Mouse (Mus musculus) hematopoietic stem cell, adult 5-6 weeks (primary cell): ENCODE measurements around the gene Ifitm6. TPM values are rescaled to one million over a fixed set of nuclear protein-coding genes. Genes with fewer than 3 reads are reported as not detected.
"Not testable (repeated sequence)": the region's sequence is repeated elsewhere in the genome, so short reads cannot be mapped to it uniquely, and the experiment has no call there.

ENCODE experiments used
- ATAC-seq, 2 experiments: fragments of 125-278 bp in 1 of 2; replicated peaks in 1 of 2; 2 replicates each; pipeline ENCODE4 v1.8.0; 2016 to 2017; ENCODE audit warnings: inconsistent platforms in 2 of 2, mild to moderate bottlenecking in 2 of 2, moderate number of reproducible peaks in 2 of 2, low read depth in 1 of 2, moderate TSS enrichment in 1 of 2; ENCODE audit not compliant: low FRiP score in 2 of 2, poor library complexity in 2 of 2, severe bottlenecking in 2 of 2, insufficient read depth in 1 of 2, low TSS enrichment in 1 of 2
- total RNA-seq: library from RNA; stranded (forward); fragments of 172-1452, 232-1000 nt; gene quantifications from 2 replicates; pipeline ENCODE4 v1.2.3, GENCODE M21; 2017

The Ifitm6 gene
- total RNA-seq: 68.4 and 203 TPM in 2 replicates

DNA sequence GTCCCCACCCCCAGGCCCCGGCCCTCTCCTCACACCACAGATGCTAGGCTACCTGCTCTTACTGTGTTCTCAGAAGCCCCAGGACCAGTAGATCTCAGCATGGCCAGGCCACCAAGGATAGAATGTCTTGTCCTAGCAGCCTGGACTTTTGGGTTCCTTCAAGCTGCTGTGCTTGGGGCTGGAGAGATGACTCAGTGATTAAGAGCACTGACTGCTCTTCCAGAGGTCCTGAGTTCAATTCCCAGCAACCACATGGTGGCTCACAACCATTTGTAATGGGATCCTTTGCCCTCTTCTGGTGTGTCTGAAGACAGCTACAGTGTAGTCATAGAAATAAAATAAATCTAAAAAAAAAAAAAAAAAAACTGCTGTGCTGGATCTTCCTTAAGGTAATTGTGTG, at the start of gene Ifitm6:
TSS of gene Ifitm6 (minus strand) at position 101 of the 400 bp plus-strand sequence.
- not testable (repeated sequence) for ATAC-seq

DNA sequence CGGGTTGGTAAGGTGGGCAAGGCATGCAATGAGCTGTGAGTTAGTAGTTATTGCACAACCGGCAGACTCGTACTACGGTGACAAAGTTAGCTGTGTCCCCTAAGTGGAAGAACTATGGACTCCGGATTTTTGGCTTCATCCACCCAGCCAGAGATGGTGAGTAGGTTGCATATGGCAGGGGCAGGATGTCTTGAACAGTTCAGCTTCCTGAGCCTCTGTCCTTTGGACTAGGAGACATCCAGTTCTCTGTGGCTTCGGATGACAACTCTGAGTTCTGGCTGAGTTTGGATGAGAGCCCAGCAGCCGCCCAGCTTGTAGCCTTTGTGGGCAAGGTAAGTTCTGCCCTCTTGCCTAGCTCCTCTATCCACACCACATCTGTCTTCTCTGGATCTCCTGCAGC, 46.9 kb upstream of the Ifitm6 start:
- no peak for ATAC-seq

DNA sequence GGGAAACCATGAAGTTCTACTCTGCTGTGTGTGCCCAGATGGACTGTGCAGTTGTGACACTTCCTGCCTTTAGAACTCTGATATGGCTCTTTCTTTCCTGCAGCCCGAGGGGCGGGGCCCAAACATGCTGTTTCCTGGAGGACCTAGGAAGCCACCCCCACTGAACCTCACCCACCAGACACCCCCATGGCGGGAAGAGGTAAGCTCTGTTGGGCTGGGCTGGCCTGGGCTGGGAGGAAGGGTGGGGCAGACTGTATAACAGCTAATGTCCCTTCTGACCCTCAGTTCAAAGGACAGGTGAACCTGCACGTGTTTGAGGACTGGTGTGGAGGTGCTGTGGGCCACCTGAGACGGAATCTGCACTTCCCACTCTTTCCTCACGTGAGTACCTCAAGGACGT, 46.5 kb upstream of the Ifitm6 start:
- ATAC-seq: peak; percentile 48 to 50; a peak in 3 of 4 replicates

DNA sequence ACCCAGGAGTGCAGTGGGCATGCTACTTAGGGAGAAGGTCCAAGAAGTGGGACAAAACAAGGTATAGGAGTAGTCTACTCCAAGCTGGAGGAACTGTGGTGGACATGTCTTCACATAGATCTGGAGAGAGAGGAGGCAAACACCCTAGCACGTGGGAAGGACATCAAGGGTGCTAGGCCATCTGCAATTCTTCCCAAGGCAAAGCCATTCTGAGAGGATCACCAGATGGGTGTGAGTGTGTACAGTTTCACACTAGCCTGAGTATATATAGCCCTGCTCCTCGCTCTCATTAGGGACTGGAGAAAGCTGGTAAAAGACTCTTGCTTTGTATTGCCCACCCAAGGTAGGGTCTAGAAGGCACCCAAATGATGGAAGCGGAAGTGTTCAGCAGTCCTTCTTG, 45.6 kb upstream of the Ifitm6 start:
- no peak for ATAC-seq

DNA sequence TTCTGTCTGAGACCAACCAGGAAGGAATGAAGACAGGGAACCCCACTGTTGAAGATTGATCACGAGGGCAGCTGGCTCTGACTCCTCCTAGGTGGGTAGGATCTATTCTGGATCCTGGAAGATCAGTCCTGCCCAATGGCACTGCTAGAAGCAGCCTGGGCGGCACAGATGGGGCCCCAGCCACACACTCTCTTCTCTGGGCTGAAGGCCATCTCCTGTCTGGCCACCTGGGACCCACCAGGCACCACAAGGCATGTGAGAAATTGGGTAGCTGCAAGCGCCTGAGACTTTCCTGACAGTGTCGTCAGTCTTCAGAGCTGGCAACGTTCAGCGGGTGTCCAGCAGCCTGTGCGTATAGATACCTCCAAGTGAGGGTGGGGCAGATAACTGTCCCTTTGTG, 44.8 kb upstream of the Ifitm6 start:
- ATAC-seq: no peak

DNA sequence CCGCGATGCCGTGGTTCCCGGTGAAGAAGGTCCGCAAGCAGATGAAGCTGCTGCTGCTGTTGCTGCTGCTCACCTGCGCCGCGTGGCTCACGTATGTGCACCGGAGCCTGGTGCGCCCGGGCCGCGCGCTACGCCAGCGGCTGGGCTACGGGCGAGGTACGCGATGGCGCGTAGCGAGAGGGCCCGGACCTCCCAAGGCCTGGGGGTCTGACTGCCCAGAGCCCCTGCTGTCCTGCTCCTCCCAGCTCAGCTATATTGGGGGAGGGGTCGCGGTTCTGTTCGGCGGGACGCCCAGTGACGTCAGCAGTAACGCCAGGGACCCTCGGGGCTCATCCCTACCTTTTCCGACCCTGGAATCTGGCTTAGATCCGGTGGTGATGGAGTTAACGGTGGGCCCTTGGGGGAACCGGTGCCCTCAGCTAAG, 43.6 kb upstream of the Ifitm6 start:
- ATAC-seq: no peak

DNA sequence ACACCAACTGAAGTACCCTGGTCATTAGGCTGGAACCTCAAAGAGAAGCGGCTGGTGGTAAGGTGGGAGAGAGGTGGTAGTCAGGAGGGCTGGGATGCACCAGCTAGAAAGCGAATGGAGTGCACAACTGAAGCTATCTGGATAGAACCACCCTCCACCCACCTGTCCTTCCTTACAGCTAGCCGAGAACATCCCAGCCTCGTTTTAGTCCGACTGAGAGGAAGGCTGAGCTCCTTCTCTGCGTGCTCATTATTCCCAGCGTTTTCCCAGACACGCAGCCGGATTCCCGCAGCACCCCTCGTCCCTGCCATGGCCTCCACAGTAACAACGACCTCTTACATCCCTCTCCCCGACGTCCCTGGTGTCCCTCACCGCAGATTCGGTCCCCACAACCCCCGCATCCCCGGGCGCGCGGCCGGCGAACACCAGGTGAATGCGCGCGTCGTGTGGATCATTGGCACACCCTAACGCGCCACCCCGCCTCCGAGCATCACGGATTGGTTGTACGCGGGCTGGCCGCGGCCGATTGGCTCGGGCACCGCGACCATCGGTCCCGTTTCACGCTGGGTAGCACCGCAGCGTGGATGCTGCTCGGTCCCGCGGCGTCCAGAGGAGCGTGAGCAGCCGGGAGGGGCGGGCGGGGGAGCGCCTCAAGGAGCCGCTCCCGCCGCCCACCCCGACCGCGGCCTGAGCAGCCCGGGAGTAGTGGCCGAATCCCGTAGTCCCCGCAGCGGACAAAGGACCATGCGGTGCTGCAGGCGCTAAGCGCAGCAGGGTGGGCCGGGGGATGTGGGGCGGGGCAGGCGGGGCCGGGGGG, 42.9 kb upstream of the Ifitm6 start, which contains the start of gene B4galnt4:
TSS of gene B4galnt4 (plus strand) at position 679 of the 817 bp plus-strand sequence.
- ATAC-seq: peak; percentile 42 to 57; a peak in 3 of 4 replicates

DNA sequence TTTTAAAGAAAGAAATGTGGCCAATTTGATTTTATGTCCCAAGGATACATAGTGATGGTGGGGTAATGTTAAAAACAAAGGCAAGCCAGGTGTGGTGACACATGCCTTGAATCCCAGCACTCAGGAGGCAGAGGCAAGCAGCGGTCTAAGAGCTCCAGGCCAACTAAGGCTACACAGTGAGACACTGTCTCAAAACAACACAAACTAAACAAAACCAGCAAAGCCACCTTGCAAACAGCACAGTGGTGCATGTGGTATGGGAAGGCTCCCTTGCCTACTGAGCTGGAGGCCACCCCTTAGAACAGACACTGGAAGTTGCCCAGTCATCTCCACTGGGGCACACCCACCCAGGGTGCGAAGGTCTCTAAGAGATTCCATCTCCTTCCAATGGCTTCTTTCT, 42.2 kb upstream of the Ifitm6 start:
- ATAC-seq: no peak

DNA sequence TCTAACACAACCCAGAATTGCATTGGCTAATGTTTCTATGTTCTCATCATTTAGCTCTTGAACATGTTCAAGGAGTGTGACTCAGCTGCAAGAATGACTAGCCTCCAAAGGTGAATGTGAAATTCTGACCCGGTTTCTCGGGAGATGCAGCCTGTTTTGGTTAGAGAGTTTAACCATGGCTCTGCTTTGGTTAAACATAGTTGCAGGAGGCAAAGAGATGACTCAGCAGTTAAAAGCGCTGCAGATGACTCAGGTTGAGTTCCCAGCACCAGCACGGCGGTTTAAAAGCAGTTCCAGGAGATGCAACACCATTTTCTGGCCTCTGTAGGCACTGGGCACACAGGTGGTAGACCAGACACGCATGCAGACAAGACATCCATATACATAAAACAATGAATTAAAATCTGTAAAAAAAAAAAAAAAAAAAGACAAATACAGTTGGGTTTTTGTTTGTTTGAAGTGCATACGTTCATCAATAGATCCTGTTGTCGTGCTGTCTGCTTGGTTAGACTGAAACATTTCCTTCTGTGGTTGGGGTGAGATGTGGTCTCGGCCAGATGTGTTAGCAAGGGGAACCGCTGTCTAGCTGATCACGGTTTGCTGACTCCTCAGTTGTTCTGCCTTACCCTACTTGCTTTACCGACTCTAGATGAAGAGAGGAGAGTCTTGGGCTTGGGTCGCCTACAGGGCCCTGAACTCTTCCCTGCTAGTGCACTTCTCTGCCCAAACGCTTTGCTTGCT, 41.0 kb upstream of the Ifitm6 start:
- ATAC-seq: no peak

DNA sequence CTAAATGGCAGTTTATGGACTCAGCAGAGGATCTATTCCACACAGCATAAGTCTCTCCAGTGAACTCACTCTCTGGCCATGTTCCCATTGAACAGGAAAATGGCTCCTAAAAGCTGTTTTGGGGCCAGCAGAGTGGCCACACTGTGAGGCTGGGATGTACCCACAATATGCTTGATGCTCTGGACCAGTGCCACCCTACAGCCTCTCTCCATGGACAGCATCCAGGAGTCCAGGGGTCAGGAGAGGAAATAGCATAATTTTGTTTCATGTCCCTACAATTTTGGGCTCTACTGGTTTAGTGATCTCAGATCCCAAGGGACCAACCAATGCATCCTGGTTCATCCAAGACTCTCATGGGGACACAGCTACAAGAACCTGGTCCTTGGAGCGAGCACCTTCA, 39.8 kb upstream of the Ifitm6 start:
- no peak for ATAC-seq

DNA sequence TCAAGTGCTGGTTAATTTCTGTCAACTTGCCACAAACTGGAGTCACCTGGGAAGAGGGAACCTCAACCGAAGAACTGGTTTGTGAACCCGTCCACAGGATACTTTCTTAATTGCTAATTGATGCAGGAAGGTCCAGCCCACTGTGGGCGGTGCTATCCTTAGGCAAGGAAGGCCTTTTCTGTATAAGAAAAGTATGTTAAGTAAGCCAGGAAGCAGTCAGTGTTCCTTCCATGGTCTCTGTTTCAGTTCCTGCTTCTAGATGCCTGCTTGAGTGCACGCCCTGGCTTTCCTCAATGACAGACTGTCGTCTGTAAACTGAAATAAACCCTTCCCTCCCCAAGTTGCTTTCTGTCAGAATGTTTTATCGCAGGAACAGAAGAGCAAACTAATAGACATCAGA, 39.3 kb upstream of the Ifitm6 start:
- ATAC-seq: no peak

DNA sequence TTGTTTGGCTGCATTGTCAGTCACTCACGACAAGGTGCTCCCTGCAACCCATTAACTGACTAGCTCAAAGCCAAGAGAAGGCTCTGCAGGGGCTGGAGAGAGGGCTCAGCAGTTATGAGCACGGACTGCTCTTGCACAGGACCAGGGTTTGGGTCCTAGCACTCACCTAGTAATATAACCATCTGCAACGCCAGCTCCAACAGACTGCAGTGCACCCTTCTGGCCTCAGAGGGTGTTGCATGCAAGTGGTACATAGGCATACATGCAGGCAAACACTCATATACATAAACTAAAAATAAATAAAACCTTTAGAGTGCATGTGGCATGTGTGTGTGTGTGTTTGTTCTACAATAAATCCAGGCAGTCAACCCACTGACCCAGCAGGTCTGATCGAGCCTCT, 38.1 kb upstream of the Ifitm6 start:
- no peak for ATAC-seq

DNA sequence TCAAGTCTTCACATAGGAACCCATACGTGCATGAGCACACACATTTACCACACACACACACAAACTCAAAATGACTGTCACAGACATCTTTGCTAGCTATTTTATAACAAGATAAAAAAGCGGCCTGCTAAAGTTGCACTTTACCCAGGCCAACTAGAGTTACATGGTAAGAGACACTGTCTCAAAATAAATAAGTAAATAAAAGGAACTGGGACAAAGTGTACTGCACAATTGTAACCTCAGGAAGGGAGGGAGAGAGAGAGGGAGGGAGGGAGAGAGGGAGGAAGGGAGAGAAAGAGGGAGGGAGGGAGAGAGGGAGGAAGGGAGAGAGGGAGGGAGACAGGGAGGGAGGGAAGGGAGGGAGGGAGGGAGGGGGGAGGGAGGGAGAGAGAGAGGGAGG, 34.7 kb upstream of the Ifitm6 start:
- no peak for ATAC-seq

DNA sequence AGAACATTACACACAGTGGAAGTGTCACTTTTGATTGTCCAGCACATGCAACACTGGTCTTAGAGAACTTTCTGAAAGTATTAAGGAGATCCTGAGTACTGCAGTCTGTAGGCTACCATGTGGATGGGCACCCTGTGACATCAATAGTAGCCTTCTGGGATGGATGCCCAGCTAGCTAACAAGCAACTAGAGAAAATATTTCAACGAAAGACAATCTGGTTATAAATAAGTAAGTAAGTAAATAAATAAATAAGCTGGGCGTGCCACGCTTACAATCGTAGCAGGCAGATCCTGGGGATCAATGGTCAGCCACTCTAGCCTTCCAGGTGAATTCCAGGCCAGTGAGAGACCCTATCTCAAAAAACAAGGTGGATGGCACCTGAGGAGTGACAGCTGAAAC, 34.3 kb upstream of the Ifitm6 start:
- no peak for ATAC-seq

DNA sequence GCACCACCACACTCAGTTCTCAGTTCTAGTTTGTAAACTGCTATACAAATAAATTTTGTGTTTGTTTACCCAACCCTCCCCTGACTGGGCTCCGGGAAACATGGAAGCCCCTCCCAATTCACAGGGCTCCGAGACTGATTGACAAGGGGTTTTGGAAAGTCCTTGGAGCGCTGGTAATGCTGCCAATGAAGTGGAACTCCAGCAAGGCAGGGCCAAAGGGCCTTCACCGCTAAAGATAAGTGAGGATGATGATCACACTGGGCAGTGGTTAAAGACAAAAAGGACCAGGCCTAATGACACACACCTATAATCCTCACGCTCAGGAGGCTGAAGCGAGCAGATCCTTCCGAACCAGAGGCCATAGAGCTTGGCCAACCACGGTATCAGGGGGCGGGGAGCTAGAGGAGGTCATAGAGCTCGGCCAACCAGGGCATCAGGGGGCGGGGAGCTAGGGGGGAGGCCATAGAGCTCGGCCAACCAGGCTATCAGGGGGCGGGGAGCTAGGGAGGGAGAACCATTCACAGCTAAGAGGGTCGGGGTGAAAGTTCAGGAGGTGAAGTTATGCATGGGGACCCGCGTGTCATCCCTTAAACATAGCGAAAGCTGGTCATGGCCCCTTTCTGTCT, 33.4 kb upstream of the Ifitm6 start:
- ATAC-seq: no peak

DNA sequence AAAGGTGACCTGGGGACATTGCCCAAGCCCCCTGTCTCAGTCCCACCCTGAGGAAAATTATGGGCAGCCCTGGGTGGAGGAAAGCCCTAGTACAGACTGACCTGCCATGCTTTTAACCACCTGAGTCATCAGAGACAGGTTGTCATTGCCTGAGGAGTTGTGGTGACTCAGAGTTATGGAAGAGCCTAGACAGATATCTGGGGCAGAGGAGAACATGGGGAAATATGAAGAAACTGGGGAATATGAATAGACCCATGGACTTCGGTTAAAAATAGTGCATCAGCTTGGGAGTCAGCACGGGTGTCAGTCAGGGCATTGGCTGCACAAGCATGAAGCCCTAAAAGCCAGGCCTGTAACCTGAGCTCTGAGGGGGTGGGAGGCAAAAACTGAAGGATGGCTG, 31.6 kb upstream of the Ifitm6 start:
- ATAC-seq: no peak

DNA sequence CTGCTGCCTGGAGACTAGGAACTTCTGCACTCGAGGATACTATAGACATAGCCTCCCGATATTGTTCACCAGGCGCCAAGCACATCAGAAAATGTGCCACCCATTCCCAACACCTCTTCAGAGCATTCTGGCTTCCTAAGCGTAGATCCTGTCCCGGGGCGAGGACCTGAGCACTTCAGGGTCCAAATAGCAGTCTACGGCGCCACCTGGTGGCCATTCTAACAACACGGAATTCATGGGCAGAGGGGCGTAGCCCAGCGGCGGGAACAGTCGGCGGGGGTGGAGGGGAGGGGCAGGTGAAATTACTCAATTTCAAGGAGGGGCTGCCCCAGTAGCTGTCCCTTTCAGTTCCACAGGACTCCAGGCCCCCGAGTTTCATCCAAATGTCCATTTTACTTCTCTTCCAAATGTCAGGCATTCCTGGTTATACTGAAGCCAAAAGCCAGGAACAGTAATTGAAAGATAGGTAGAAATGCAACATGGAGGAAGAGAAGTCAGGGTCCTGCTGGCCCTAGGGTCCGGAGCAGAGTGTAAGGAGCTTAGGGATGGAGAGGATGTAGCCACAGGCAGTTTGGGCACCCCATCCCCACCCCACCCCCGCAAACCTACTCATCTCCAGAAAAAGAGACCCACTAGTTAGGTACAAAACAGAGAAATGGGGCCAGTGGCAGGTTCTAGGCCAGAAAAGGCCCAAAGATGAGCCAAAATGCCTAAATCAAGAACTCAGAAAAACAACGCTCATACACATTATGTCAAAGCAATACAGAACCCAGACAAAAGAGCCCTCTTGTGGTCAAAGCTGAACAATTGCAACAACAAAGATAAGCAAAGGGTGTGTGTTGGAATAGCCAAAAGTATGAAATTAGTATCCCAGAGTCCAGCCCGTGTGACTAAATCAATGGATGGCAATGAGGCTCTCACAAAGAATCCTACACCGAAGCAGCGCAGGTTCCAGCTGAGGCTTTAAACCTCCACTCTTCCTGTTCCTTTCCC, 30.8 kb upstream of the Ifitm6 start:
- ATAC-seq: peak; percentile 82 to 89
